Mouse (Mus musculus) embryonic facial prominence, embryonic 15.5 days (tissue): ENCODE measurements around the gene Loxl3. TPM values are rescaled to one million over a fixed set of nuclear protein-coding genes. Genes with fewer than 3 reads are reported as not detected.
A peak's percentile ranks its signal among the peaks of the same experiment; 100 is the strongest.

Experiments
- ATAC-seq: fragments of 200-750 bp; cut with Nextera tagmentation; 2 replicates; pipeline ENCODE4 v1.8.0; 2017; ENCODE audit warnings: low read depth, moderate TSS enrichment; ENCODE audit not compliant: insufficient number of reproducible peaks, low FRiP score, low TSS enrichment
- H3K27ac ChIP-seq: fragments of 300-500 bp; sonication (generic); replicated peaks from 2 replicates; pipeline ENCODE4 v1.5.1; 2015; ENCODE audit warnings: mild to moderate bottlenecking, inconsistent platforms
- H3K27me3 ChIP-seq: fragments of 300-500 bp; sonication (generic); 2 replicates; pipeline ENCODE4 v1.6.1; 2015; ENCODE audit warnings: inconsistent platforms
- H3K36me3 ChIP-seq: fragments of 300-500 bp; sonication (generic); 2 replicates; pipeline ENCODE4 v1.6.1; 2015; ENCODE audit warnings: mild to moderate bottlenecking, inconsistent platforms
- H3K4me1 ChIP-seq: fragments of 300-500 bp; sonication (generic); 2 replicates; pipeline ENCODE4 v1.6.1; 2015; ENCODE audit warnings: inconsistent platforms
- H3K4me2 ChIP-seq: fragments of 300-500 bp; sonication (generic); replicated peaks from 2 replicates; pipeline ENCODE4 v1.6.1; 2015; ENCODE audit warnings: mild to moderate bottlenecking, inconsistent platforms
- H3K4me3 ChIP-seq: fragments of 300-500 bp; sonication (generic); replicated peaks from 2 replicates; pipeline ENCODE4 v1.5.1; 2015; ENCODE audit warnings: mild to moderate bottlenecking, inconsistent platforms
- H3K9ac ChIP-seq: fragments of 300-500 bp; sonication (generic); 2 replicates; pipeline ENCODE4 v1.6.1; 2015; ENCODE audit warnings: inconsistent platforms
- H3K9me3 ChIP-seq: fragments of 300-500 bp; sonication (generic); replicated peaks from 2 replicates; pipeline ENCODE4 v1.6.1; 2016; ENCODE audit warnings: inconsistent platforms
- WGBS: fragments of 180-500 bp; shearing (Covaris S2); methylation state at CpG from one replicate; pipeline ENCODE4 v1.1.7; 2015; 5-methylcytosine and 5-hydroxymethylcytosine counted together
- polyA plus RNA-seq: library from polyadenylated mRNA; unstranded; fragments of >200 nt; fragmentation: Nextera tagmentation; extraction: Ambion mirVana; gene quantifications from 2 replicates; pipeline ENCODE4 v1.2.1, GENCODE M21; 2015

Gene Loxl3
- polyA plus RNA-seq, result 19.2 and 25.4 TPM in 2 replicates

DNA sequence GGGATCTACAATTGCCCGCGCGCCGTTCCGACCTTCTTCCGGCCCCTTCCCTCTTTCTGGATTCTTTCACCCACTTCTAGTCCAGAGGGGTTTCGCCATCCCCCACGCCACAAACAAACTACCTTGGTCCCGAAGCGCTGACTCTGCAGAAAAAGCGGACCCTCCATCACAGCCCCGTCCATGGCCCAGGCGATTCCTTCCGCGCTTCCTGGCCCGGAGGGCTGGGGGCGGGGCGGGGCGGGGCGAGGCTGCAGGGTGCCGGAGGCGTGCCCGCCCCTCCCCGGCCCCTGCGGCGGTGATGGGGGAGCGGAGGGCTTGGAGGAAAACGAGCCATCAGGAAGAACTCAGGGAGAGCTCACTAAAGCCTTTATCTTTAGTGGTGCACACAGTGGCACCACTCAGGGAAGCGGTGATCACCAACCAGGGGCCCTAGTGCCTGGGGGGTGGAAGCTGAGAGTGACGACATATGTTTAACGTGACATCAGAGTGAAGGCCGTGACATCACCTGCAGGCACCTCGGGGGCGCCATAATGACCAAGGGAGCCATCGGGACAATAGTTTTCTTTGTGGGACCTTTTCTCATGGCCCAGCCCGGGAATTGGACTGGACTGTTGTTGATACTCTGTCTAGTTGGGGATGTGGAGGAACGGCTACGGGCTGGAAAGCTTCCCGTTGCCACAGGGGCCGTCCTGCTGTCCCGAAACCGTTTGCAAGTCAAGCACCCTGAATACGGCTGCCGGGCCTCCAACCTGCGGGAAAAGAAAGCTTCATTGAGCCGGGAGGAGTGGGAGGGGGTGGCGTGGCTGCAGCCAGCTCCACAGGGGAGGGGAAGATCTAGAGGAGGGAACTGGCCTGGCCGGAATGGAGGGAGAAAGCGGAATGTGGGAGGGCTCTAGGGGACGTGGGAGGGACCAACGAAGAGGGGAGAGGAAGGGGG, at the start of gene Loxl3, which contains the start of gene Dok1:
Loxl3 (plus strand) TSS at position 925 of the 937 bp plus-strand sequence.
Dok1 (minus strand) TSS at position 223 of the 937 bp plus-strand sequence.
- H3K27me3 ChIP-seq, result peaks cover 23% of the 10 kb centered on the region
- H3K9ac ChIP-seq, result peak within 1 kb of the TSS; percentile 27
- peak; percentile 84 for ATAC-seq
- WGBS, result under 1% methylated on average over 51 of the region's 51 CpGs
- H3K4me3 ChIP-seq, result peak within 1 kb of the TSS; percentile 60
- peak within 1 kb of the TSS; percentile 81 for H3K4me2 ChIP-seq
- H3K27ac ChIP-seq, result peak within 1 kb of the TSS; percentile 87
- H3K9me3 ChIP-seq, result no peaks in the 10 kb centered on the region
- peaks cover 54% of the 10 kb centered on the region for H3K4me1 ChIP-seq
- no peaks in the 10 kb centered on the region for H3K36me3 ChIP-seq

DNA sequence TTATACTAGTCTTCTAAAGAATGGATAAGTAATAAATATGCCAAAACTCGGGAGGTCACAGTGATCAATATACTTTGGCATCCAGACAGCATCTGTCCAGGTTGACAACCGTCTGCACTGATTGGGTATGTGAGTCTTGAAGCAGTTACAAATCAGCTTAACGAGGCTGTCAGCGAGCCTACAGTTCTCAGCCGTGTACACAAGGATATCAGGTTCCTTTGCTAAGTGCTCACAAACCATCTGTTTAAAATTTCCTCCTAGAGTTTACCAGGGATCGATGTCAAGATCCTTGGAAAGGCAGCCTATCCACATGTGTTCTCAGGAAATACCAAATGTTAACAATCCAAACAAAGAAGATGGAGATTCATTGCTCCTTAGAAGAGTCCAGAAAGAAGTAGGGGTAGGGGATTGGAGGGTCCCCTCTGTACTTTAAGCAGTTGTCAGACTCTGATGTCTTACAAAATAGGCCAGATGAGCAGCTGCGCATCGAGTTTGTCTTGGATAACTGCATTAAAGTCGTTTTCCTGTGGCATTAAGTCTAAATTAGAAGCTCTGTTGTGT, 46.5 kb upstream of the Loxl3 start:
- H3K4me2 ChIP-seq, result no peak overlapping the region
- no peaks in the 10 kb centered on the region for H3K27me3 ChIP-seq
- H3K4me1 ChIP-seq, result 0 out of 2 replicates have a peak, but pooled peaks cover 5% of the 10 kb centered on the region
- peak overlapping the region; percentile 48; the same call in 1 of the 2 replicates for H3K27ac ChIP-seq
- H3K9me3 ChIP-seq, result no peaks in the 10 kb centered on the region
- 7% methylated on average over 9 of the region's 9 CpGs for WGBS
- ATAC-seq, result peak; percentile 51; the same call in 1 of the 2 replicates
- no peak overlapping the region for H3K4me3 ChIP-seq
- H3K36me3 ChIP-seq, result no peaks in the 10 kb centered on the region
- no peak overlapping the region for H3K9ac ChIP-seq

DNA sequence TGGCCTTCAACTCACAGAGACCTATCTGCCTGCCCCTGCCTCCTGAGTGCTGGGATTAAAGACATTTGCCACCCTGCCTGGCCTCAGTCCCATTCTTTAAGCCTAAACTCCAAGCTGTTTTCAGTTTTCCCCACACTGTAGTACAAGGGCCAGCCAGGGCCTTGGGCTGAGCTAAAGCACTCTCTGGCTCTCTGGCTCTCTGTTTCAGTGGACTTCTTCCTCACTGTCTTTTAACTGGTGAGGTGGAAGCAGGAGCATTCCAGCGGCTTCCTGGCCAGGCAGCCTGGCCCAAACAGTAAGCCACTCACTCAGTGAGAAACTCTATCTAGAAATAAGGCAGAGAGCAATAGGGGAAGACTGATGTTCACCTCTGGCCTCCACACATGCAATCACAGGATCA, 40.3 kb upstream of the Loxl3 start:
- Histone ChIP-seq H3K4me1 (peaks cover 8% of the 10 kb centered on the region), H3K27ac (no peak overlapping the region), H3K9me3 (no peaks in the 10 kb centered on the region), H3K27me3 (no peaks in the 10 kb centered on the region), H3K4me3 (no peak overlapping the region), H3K4me2 (no peak overlapping the region), H3K9ac (no peak overlapping the region), H3K36me3 (no peaks in the 10 kb centered on the region)
- no peak for ATAC-seq
- 37% methylated on average over 1 of the region's 1 CpGs for WGBS

DNA sequence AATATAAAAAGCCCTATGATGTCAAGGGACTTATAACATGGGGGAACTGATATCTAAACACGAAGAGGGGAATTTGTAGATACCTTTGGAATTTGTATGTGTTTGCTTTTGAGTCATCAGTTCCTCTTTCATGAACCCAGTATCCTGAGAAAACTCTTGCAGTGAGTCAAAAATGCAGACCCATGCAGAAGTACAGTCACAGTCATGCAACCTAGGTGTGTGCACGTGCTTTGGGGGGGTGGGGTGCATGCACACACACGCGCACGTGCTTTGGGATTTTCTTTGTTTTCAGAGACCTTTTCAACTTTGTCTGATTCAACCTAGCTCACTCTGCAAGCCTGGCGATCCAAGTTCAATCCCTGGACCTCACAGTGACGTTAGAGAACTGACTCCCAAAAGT, 39.6 kb upstream of the Loxl3 start:
- WGBS, result 69% methylated on average over 7 of the region's 7 CpGs

DNA sequence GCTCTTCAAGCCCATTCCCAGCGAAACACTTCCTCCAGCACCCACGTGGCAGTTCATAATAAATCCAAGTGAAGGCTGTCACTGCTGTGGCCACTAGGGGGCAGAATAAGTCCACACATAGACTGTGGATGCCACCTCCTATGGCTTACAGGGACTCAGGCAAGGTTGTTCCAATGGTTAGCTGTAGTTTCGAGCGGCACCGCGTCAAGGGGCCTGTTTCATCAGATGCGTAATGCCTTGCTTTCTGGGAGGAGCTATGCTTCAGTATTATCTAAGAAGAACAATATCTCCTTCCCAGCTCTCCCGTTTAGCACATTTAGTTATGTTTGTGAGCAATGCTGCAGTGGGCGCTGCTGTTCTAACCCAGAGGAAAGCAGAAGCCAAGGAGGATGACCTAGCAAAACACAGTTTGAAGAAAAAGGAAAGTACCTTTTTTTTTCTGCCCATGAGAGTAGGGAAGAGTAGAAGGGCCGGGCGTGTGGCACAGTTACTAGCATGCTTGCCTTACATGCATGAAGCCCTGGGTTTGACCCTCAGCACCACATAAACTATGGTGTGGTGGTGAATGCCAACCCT, 37.1 kb upstream of the Loxl3 start:
- no peak overlapping the region for H3K9ac ChIP-seq
- ATAC-seq, result peak; percentile 93
- H3K4me1 ChIP-seq, result peaks cover 8% of the 10 kb centered on the region
- no peaks in the 10 kb centered on the region for H3K9me3 ChIP-seq
- H3K4me2 ChIP-seq, result peak overlapping the region; percentile 36
- peak overlapping the region; percentile 48 for H3K27ac ChIP-seq
- H3K36me3 ChIP-seq, result no peaks in the 10 kb centered on the region
- H3K4me3 ChIP-seq, result 0 out of 2 replicates have a peak overlapping the region, but pooled peaks have one; percentile 9
- H3K27me3 ChIP-seq, result no peaks in the 10 kb centered on the region
- 8% methylated on average over 11 of the region's 11 CpGs for WGBS

More for the DNA sequence above, 39.6 kb upstream of the Loxl3 start:
- H3K4me1 ChIP-seq, result peaks cover 8% of the 10 kb centered on the region
- no peaks in the 10 kb centered on the region for H3K36me3 ChIP-seq
- no peak overlapping the region for H3K27ac ChIP-seq
- H3K9ac ChIP-seq, result no peak overlapping the region
- H3K4me3 ChIP-seq, result no peak overlapping the region
- no peak for ATAC-seq
- H3K9me3 ChIP-seq, result no peaks in the 10 kb centered on the region
- no peaks in the 10 kb centered on the region for H3K27me3 ChIP-seq
- H3K4me2 ChIP-seq, result no peak overlapping the region

DNA sequence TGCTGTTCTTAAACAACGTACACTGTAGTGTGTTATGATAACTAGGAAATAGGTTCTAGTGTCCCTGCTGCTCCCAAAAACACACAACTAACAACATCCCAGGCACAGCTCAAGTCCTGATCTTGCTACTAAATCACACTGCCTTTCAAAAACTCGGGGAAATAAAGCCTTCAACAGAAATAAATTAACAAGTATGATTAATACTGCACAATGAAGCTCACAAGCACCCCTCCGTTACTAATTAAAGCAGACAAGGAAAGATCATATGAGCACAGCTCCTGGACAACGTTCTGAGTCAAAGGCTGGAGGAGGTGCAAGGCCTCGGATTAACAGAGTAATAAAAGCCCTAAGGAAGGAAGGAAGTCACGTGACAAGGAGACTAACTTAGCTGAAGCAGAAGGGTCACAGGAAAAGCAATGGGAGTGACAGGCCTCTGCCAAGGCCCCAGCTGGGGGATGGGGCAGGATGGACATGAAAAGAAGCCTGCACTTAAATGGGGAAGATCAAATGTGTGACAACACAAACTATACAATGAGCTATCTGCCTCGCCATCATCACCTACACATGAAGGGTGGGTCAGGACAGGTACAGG, 36.4 kb upstream of the Loxl3 start:
- H3K4me2 ChIP-seq, result no peak overlapping the region
- no peak overlapping the region for H3K4me3 ChIP-seq
- H3K27ac ChIP-seq, result no peak overlapping the region; the same call in 1 of the 2 replicates
- ATAC-seq, result no peak
- whole genome bisulfite sequencing, result 52% methylated on average over 7 of the region's 7 CpGs
- H3K9me3 ChIP-seq, result no peaks in the 10 kb centered on the region
- no peak overlapping the region for H3K9ac ChIP-seq
- H3K36me3 ChIP-seq, result no peaks in the 10 kb centered on the region
- peaks cover 8% of the 10 kb centered on the region for H3K4me1 ChIP-seq
- H3K27me3 ChIP-seq, result no peaks in the 10 kb centered on the region

DNA sequence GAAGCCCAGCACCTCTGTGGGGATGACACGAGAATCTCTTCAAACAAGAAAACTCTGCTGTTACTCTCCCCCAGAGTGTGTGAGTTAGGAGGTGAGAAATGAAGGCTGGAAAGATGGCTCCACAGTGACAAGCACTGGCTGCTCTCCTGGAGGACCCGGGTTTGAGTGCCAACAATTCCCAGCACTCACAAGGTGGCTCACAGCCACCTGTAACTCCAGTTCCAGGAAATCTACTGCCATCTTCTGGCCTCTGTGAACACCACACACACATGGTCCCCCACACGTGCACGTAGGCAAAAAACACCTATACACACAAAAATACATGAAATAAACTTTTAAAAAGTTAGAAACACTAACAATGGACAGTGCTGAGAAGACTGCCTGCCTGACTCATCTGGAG, 35.6 kb upstream of the Loxl3 start:
- no peaks in the 10 kb centered on the region for H3K27me3 ChIP-seq
- H3K9ac ChIP-seq, result no peak overlapping the region
- H3K4me3 ChIP-seq, result no peak overlapping the region
- H3K4me1 ChIP-seq, result peaks cover 8% of the 10 kb centered on the region
- no peaks in the 10 kb centered on the region for H3K9me3 ChIP-seq
- H3K4me2 ChIP-seq, result no peak overlapping the region
- H3K36me3 ChIP-seq, result no peaks in the 10 kb centered on the region
- 73% methylated on average over 4 of the region's 4 CpGs for WGBS
- no peak overlapping the region for H3K27ac ChIP-seq
- no peak for ATAC-seq

DNA sequence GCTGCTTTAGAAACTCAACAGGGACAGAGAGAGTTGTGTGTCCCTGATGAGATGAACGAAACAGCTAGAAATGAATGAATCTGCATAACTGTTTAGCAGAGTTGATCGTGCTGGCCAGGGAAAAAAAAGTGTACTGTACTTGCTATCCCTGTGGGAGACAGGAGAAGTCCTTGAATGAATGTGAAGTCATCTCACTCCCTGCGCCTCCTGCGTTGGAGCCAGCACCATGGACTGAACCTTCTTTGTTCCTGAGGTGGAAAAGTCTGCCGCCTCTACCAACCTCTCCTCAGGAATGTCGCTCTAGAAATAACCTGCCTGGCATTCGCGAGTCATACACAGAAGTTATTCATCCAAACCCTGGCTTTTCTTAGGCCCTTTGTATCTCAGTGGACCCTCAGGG, 34.0 kb upstream of the Loxl3 start:
- no peak for ATAC-seq
- WGBS, result 24% methylated on average over 8 of the region's 8 CpGs

DNA sequence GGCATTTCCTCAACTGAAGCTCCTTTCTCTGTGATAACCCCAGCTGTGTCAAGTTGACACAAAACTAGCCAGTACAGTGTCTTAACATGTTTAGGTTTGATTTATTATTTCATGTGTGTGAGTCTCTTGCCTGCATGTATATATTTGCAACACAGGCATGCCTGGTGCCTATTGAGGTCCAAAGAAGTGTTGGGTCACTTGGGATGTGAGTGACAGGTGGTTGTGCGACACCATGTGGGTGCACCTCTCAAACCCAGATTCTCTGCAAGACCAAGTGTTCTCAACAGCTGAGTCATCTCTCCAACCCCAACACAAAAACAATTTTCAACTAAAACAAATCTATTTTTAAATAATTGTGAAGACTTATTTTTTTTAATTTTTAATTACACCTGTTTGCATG, 30.9 kb upstream of the Loxl3 start:
- no peak overlapping the region for H3K4me3 ChIP-seq
- peaks cover 8% of the 10 kb centered on the region; the same call in 1 of the 2 replicates for H3K4me1 ChIP-seq
- H3K27me3 ChIP-seq, result no peaks in the 10 kb centered on the region
- no peak overlapping the region for H3K4me2 ChIP-seq
- 84% methylated on average over 1 of the region's 1 CpGs for WGBS
- H3K27ac ChIP-seq, result no peak overlapping the region
- ATAC-seq, result no peak
- H3K9ac ChIP-seq, result no peak overlapping the region
- no peaks in the 10 kb centered on the region for H3K36me3 ChIP-seq
- H3K9me3 ChIP-seq, result no peaks in the 10 kb centered on the region

More for the DNA sequence above, 34.0 kb upstream of the Loxl3 start:
- Histone ChIP-seq H3K27ac (peak overlapping the region; percentile 48; the same call in 1 of the 2 replicates), H3K27me3 (no peaks in the 10 kb centered on the region), H3K4me2 (no peak overlapping the region), H3K9me3 (no peaks in the 10 kb centered on the region), H3K4me1 (peaks cover 11% of the 10 kb centered on the region), H3K9ac (no peak overlapping the region), H3K36me3 (no peaks in the 10 kb centered on the region), H3K4me3 (no peak overlapping the region)

DNA sequence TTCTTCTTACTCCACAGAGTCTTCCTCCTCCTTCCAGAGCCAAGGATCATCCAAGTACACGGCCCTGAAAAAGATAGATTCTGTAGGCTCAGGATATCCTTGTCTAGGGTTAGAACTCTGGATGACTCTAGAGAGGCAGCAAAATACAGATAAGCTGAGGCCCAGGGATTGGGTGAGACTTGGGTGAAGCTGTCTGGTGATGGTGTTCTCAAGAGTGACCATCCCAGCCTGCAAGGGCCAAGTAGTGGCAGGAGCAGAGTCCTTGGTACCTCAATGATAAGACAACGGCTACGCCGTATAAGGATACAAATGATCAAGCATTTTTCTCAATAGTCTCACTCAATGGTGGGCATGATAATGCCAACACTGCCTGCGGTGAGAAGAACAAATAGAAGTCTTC, 30.1 kb upstream of the Loxl3 start:
- no peaks in the 10 kb centered on the region for H3K36me3 ChIP-seq
- H3K4me1 ChIP-seq, result peaks cover 8% of the 10 kb centered on the region; the same call in 1 of the 2 replicates
- 87% methylated on average over 5 of the region's 5 CpGs for WGBS
- no peak for ATAC-seq
- no peak overlapping the region for H3K9ac ChIP-seq
- no peak overlapping the region for H3K4me3 ChIP-seq
- H3K27ac ChIP-seq, result no peak overlapping the region
- no peaks in the 10 kb centered on the region for H3K9me3 ChIP-seq
- no peaks in the 10 kb centered on the region for H3K27me3 ChIP-seq
- no peak overlapping the region for H3K4me2 ChIP-seq

DNA sequence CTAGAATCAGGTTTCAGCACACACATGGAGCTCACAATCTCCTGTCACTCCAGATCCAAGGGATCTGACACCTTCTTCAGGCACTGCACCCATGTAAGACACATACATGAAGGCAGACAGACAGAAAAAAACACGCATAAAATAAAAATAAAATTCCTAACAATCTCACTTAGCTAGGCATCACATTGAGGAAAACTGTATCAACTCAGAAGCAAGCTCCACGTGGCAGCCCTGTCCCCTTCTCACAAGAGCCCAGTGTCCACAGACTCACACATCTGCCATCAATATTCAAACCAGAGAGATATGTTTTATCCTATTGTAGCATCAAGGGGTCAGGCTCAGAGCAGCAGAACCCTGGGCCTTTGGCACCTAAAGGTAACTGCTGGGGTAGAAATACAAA, 29.7 kb upstream of the Loxl3 start:
- no peak overlapping the region for H3K27ac ChIP-seq
- H3K27me3 ChIP-seq, result no peaks in the 10 kb centered on the region
- 60% methylated on average over 2 of the region's 2 CpGs for WGBS
- H3K9me3 ChIP-seq, result no peaks in the 10 kb centered on the region
- H3K9ac ChIP-seq, result no peak overlapping the region
- no peak overlapping the region for H3K4me2 ChIP-seq
- no peak overlapping the region for H3K4me3 ChIP-seq
- no peak for ATAC-seq
- peaks cover 8% of the 10 kb centered on the region; the same call in 1 of the 2 replicates for H3K4me1 ChIP-seq
- H3K36me3 ChIP-seq, result no peaks in the 10 kb centered on the region
